Mouse (Mus musculus) MEL (cell line): ENCODE data around the gene Cst3.

Experiments used
- POLR2A ChIP-seq, 2 experiments: IDR thresholded peaks; 2 replicates each; pipeline ENCODE4 v1.6.1; 2011 to 2012; ENCODE audit warnings: low read length in 2 of 2, mild to moderate bottlenecking in 2 of 2, control low read depth in 1 of 2, improper control_type of control experiment in 1 of 2, low read depth in 1 of 2, moderate library complexity in 1 of 2; ENCODE audit not compliant: control insufficient read depth in 1 of 2, insufficient read depth in 1 of 2, poor library complexity in 1 of 2
- ZNF384 ChIP-seq: IDR thresholded peaks from 2 replicates; pipeline ENCODE4 v1.6.1; 2012; ENCODE audit warnings: low read depth, mild to moderate bottlenecking, inconsistent platforms, low read length, improper control_type of control experiment

GRCm38 (mm10) chr2:148860993-148861392 is 14.5 kb downstream of the Cst3 start:
- TF ChIP-seq ZNF384 (no peak), POLR2A (IDR thresholded peaks at IDR 0.05; ENCODE audit: control insufficient read depth in 1 of 2, insufficient read depth in 1 of 2, low read depth in 1 of 2, low read length in 2 of 2, poor library complexity in 1 of 2) (no peak)
